Mouse (Mus musculus): ENCODE results near the gene Cdk9.

DNA sequence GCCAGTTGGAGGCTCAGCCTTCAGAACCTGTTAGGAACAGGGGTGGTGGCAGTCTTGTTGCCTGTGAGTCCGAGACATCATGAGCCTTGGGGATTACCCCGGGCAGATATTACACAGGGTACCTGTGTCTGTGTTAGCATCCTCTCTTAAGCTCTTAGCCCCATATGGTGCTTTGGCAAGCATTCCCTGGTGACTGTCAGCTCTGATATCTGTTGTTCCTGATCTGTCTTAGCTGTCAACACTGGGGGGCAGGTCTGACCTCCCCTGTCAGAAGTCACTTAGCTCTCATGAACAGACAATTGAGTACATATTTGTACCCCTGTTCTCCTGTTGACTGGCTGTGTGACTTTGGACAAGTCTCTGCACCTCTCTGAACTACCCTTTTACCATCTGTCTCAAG is 46.1 kb upstream of the Cdk9 start:
- TF ChIP-seq CTCF (IDR thresholded peaks at IDR 0.05; ENCODE audit: low read depth, low read length) (no peak), GATA1 (IDR thresholded peaks at IDR 0.05; ENCODE audit: borderline replicate concordance, low read length) (no peak), POLR2AphosphoS5 (IDR thresholded peaks at IDR 0.05; ENCODE audit: insufficient replicate concordance, low read depth, low read length) (no peak), TAL1 (conservative IDR thresholded peaks at IDR 0.05; ENCODE audit: low read depth, low read length) (no peak)

Measured in G1E (cell line).